Mouse (Mus musculus): Measurements from ENCODE around the gene Cd300lg. TPM values are rescaled to one million over a fixed set of nuclear protein-coding genes. Genes with fewer than 3 reads are reported as not detected.

Gene Cd300lg
- polyA plus RNA-seq, 1 experiment from 2014 or later = 0.43 TPM

GRCm38 (mm10) chr11:102061941-102062473, 20.7 kb downstream of the Cd300lg start:
- H3K4me2 ChIP-seq = peak overlapping the region; percentile 89; the same call in 1 of the 2 replicates
- peaks cover 3% of the 10 kb centered on the region; the same call in 1 of the 2 replicates for H3K4me1 ChIP-seq
- H3K4me3 ChIP-seq = no peak overlapping the region
- ATAC-seq (replicated peaks) = no peak
- 41% methylated on average over 16 of the region's 16 CpGs for WGBS
- no peak overlapping the region for H3K9ac ChIP-seq
- H3K36me3 ChIP-seq (replicated peaks) = peaks cover 21% of the 10 kb centered on the region; the same call in 1 of the 2 replicates
- H3K9me3 ChIP-seq = no peaks in the 10 kb centered on the region
- no peak overlapping the region for H3K27ac ChIP-seq
- H3K27me3 ChIP-seq (replicated peaks) = 0 out of 2 replicates have a peak, but pooled peaks cover 5% of the 10 kb centered on the region

DNA sequence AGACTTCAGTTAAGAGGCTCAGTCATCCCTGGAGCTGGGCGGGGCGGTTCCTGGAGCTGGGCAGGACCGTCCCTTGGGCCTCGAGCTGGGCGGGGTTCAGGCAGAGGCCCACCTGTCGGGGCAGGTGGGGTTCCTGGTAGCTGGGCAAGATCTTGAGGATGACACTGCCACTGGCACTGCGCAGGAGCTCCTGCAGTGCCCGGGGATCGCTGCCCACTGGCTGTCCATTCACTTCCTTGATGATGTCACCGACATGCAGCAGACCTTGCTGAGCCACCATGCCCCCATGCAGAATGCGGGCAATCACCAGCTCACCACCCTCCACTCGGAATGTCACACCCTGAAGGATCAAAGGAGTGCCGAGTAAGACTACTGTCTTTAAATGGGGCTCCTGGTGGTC, 21.8 kb downstream of the Cd300lg start:
- no peak for ATAC-seq (replicated peaks)
- WGBS = 82% methylated on average over 13 of the region's 13 CpGs
- Histone ChIP-seq H3K4me2 (no peak overlapping the region), H3K4me3 (no peak overlapping the region), H3K9ac (no peak overlapping the region), H3K27me3 (replicated peaks) (0 out of 2 replicates have a peak, but pooled peaks cover 5% of the 10 kb centered on the region), H3K27ac (no peak overlapping the region), H3K4me1 (peaks cover 3% of the 10 kb centered on the region; the same call in 1 of the 2 replicates), H3K9me3 (no peaks in the 10 kb centered on the region), H3K36me3 (replicated peaks) (peaks cover 21% of the 10 kb centered on the region; the same call in 1 of the 2 replicates)

DNA sequence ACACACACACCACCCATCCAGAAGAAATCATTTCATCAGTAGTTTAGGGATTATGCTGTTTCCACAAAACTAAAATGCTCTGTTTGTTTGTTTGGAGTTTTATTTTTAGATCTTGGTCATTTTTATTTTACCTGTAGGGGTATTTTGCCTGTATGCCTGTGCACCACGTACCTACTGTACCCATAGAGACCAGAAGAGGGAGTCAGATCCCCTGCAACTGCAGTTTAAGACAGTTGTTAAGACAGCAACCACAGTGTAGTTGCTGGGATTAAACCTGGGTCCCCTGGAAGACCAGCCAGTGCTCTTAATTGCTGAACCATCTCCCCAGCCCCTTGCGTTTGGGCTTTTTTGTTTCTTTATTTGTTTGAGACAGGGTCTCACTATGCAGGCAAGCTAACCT, 27.7 kb downstream of the Cd300lg start:
- no peaks in the 10 kb centered on the region for H3K9me3 ChIP-seq
- no peak overlapping the region for H3K27ac ChIP-seq
- H3K36me3 ChIP-seq (replicated peaks) = peaks cover 4% of the 10 kb centered on the region; the same call in 1 of the 2 replicates
- no peaks in the 10 kb centered on the region for H3K27me3 ChIP-seq (replicated peaks)
- no peaks in the 10 kb centered on the region; the same call in 1 of the 2 replicates for H3K4me1 ChIP-seq
- no peak for ATAC-seq (replicated peaks)
- H3K4me3 ChIP-seq = no peak overlapping the region
- no peak overlapping the region for H3K9ac ChIP-seq
- H3K4me2 ChIP-seq = no peak overlapping the region
- WGBS = 40% methylated on average over 2 of the region's 2 CpGs

DNA sequence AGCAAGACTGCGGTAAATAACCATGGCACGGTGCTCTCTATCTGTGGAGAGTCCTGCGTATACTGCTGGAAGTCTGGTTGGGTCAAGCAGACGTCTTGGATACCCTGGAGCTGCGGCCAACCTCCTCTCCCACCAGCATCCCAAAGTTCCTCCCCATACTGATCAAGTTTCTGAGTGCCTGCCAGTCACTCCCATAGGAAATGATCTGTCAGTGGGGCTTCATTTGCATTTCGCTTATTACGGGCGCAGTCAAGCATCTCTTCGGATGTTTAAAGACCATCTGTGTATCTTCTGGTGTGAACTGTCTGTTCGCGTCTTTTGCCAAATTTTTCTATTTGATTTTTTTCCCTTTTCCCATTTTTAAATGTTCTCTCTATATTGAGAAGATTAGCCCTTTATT, 28.3 kb downstream of the Cd300lg start:
- 51% methylated on average over 11 of the region's 11 CpGs for WGBS
- Histone ChIP-seq H3K4me3 (no peak overlapping the region), H3K27me3 (replicated peaks) (no peaks in the 10 kb centered on the region), H3K4me1 (no peaks in the 10 kb centered on the region; the same call in 1 of the 2 replicates), H3K36me3 (replicated peaks) (no peaks in the 10 kb centered on the region), H3K4me2 (no peak overlapping the region), H3K9ac (no peak overlapping the region), H3K27ac (no peak overlapping the region), H3K9me3 (no peaks in the 10 kb centered on the region)
- no peak for ATAC-seq (replicated peaks)

DNA sequence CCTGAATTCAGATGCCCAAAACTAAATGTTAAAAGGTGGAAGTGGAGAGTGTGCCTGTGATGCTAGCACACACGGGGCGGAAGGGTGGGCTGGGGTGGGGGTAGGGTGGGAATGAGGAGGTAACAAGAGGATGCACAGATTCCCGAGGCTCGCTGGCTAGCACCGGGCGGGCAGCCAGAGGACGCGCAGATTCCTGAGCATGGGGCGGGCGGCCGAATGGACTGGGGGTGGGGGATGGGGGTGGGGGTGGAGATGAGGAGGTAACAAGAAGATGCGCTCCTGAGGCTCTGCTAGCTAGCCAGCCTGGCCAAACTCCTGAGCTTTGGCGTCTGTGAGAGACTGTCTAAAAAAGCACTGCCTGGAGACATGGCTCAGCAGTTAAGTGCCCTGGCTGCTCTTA, 29.1 kb downstream of the Cd300lg start:
- H3K36me3 ChIP-seq (replicated peaks) = no peaks in the 10 kb centered on the region
- no peaks in the 10 kb centered on the region for H3K27me3 ChIP-seq (replicated peaks)
- H3K4me1 ChIP-seq = no peaks in the 10 kb centered on the region; the same call in 1 of the 2 replicates
- H3K9me3 ChIP-seq = no peaks in the 10 kb centered on the region
- no peak overlapping the region for H3K9ac ChIP-seq
- no peak overlapping the region for H3K4me3 ChIP-seq
- ATAC-seq (replicated peaks) = no peak
- WGBS = 5% methylated on average over 13 of the region's 13 CpGs
- H3K27ac ChIP-seq = no peak overlapping the region
- no peak overlapping the region for H3K4me2 ChIP-seq

DNA sequence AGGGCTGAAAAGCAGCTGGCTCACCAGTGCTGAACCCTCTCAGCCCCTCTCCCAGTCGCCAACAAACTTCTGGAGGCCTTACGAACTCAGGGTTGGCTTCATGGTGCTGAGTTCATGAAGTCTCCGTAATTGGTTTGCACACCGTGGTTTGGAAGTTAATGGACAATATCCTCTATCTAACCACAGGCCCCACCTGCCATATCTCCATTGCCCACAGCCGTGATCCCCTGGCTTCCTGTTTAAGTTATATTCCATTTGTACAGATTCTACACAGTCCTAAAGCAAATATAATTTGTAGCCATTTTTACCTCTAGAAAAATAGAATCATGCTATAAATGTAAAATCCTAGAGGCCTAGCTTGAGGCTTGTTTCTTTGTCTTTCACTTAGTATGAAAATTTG, 31.4 kb downstream of the Cd300lg start:
- H3K4me1 ChIP-seq = no peaks in the 10 kb centered on the region; the same call in 1 of the 2 replicates
- no peak overlapping the region for H3K4me3 ChIP-seq
- H3K9ac ChIP-seq = no peak overlapping the region
- WGBS = 84% methylated on average over 5 of the region's 5 CpGs
- H3K27ac ChIP-seq = no peak overlapping the region
- no peak overlapping the region for H3K4me2 ChIP-seq
- H3K9me3 ChIP-seq = no peaks in the 10 kb centered on the region
- H3K36me3 ChIP-seq (replicated peaks) = peaks cover 1% of the 10 kb centered on the region; the same call in 1 of the 2 replicates
- no peaks in the 10 kb centered on the region for H3K27me3 ChIP-seq (replicated peaks)
- ATAC-seq (replicated peaks) = no peak

DNA sequence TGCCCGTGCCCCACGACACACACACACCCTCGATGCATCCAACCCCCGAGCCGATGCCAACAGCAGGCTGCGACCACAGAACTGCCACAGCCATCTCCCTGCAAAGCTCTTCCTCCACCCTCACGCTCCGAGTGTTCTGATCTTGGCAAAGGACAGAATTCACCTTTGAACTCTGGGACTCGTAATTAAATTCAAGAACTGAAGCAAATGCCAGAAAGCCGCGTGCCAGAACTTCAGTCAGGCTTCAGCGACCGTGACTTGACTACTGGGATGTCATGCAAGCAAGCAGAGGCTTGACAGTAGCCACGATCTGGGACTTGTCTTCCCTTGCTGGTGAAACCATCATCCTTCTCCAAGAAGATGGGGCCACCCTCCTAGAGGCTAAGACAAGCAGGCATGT, 32.4 kb downstream of the Cd300lg start:
- peaks cover 6% of the 10 kb centered on the region; the same call in 1 of the 2 replicates for H3K36me3 ChIP-seq (replicated peaks)
- ATAC-seq (replicated peaks) = no peak
- H3K9me3 ChIP-seq = no peaks in the 10 kb centered on the region
- H3K27me3 ChIP-seq (replicated peaks) = no peaks in the 10 kb centered on the region
- no peak overlapping the region for H3K9ac ChIP-seq
- no peaks in the 10 kb centered on the region; the same call in 1 of the 2 replicates for H3K4me1 ChIP-seq
- 61% methylated on average over 14 of the region's 14 CpGs for WGBS
- H3K4me2 ChIP-seq = no peak overlapping the region
- no peak overlapping the region for H3K27ac ChIP-seq
- H3K4me3 ChIP-seq = no peak overlapping the region

GRCm38 (mm10) chr11:102082322-102082721, 41.0 kb downstream of the Cd300lg start:
- Histone ChIP-seq H3K27ac (no peak overlapping the region), H3K27me3 (replicated peaks) (no peaks in the 10 kb centered on the region), H3K4me2 (peak overlapping the region; percentile 75), H3K36me3 (replicated peaks) (peaks cover 6% of the 10 kb centered on the region; the same call in 1 of the 2 replicates), H3K4me1 (peaks cover 46% of the 10 kb centered on the region), H3K9me3 (no peaks in the 10 kb centered on the region), H3K4me3 (peak overlapping the region; percentile 43), H3K9ac (peak overlapping the region; percentile 50)
- 1% methylated on average over 18 of the region's 18 CpGs for WGBS
- ATAC-seq (replicated peaks) = peak; percentile 84

- Histone ChIP-seq H3K36me3 (replicated peaks) (peaks cover under 1% of the 10 kb centered on the region; the same call in 1 of the 2 replicates), H3K27me3 (replicated peaks) (no peaks in the 10 kb centered on the region), H3K4me1 (peaks cover 46% of the 10 kb centered on the region), H3K9me3 (no peaks in the 10 kb centered on the region), H3K4me3 (no peak overlapping the region), H3K9ac (0 out of 2 replicates have a peak overlapping the region, but pooled peaks have one; percentile 26), H3K4me2 (peak overlapping the region; percentile 75), H3K27ac (peak overlapping the region; percentile 10; the same call in 1 of the 2 replicates)
- 36% methylated on average over 4 of the region's 4 CpGs for WGBS
- no peak for ATAC-seq (replicated peaks)
These were observed 41.9 kb downstream of the Cd300lg start for GRCm38 (mm10) chr11:102083193-102083592.

DNA sequence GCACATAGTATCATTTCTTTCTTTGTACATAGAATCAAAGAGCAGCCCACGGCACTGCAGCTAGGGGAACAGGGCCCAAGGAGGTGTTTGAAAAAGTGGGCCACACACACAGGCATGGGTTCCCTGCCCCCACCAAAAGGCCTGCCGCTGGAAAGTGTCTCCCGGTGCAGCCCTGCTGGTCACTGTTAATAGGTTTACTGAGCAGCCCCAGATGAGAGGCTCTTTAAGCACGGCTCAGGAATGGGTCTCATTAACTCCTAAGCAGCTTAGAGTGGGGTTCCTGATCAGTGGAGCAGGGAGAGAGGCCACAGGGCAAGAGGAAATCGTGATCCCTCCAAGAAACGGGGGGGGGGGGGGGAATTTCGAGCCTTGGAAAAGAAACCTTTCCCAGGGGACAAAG, 42.9 kb downstream of the Cd300lg start:
- 12% methylated on average over 7 of the region's 7 CpGs for WGBS
- Histone ChIP-seq H3K4me1 (peaks cover 50% of the 10 kb centered on the region), H3K36me3 (replicated peaks) (no peaks in the 10 kb centered on the region), H3K9me3 (no peaks in the 10 kb centered on the region), H3K4me3 (no peak overlapping the region), H3K9ac (no peak overlapping the region), H3K4me2 (no peak overlapping the region), H3K27ac (no peak overlapping the region), H3K27me3 (replicated peaks) (no peaks in the 10 kb centered on the region)
- no peak for ATAC-seq (replicated peaks)

GRCm38 (mm10) chr11:102086331-102086730, 45.0 kb downstream of the Cd300lg start:
- H3K4me3 ChIP-seq = peak overlapping the region; percentile 69
- H3K4me1 ChIP-seq = peaks cover 54% of the 10 kb centered on the region
- H3K27me3 ChIP-seq (replicated peaks) = no peaks in the 10 kb centered on the region
- H3K9ac ChIP-seq = peak overlapping the region; percentile 68; the same call in 1 of the 2 replicates
- peak overlapping the region; percentile 99 for H3K27ac ChIP-seq
- H3K36me3 ChIP-seq (replicated peaks) = no peaks in the 10 kb centered on the region
- WGBS = 2% methylated on average over 3 of the region's 3 CpGs
- H3K4me2 ChIP-seq = peak overlapping the region; percentile 91
- no peaks in the 10 kb centered on the region for H3K9me3 ChIP-seq
- ATAC-seq (replicated peaks) = no peak

GRCm38 (mm10) chr11:102087081-102087751, 45.9 kb downstream of the Cd300lg start:
- no peaks in the 10 kb centered on the region for H3K36me3 ChIP-seq (replicated peaks)
- no peaks in the 10 kb centered on the region for H3K9me3 ChIP-seq
- H3K27me3 ChIP-seq (replicated peaks) = no peaks in the 10 kb centered on the region
- peak overlapping the region; percentile 91 for H3K4me2 ChIP-seq
- peak overlapping the region; percentile 68 for H3K9ac ChIP-seq
- peak overlapping the region; percentile 69 for H3K4me3 ChIP-seq
- peak; percentile 86 for ATAC-seq (replicated peaks)
- peak overlapping the region; percentile 99 for H3K27ac ChIP-seq
- peaks cover 46% of the 10 kb centered on the region for H3K4me1 ChIP-seq
- WGBS = under 1% methylated on average over 39 of the region's 39 CpGs

Data from midbrain, embryonic 15.5 days (tissue).